Mouse (Mus musculus): Measurements from ENCODE around the gene Nfya.

DNA sequence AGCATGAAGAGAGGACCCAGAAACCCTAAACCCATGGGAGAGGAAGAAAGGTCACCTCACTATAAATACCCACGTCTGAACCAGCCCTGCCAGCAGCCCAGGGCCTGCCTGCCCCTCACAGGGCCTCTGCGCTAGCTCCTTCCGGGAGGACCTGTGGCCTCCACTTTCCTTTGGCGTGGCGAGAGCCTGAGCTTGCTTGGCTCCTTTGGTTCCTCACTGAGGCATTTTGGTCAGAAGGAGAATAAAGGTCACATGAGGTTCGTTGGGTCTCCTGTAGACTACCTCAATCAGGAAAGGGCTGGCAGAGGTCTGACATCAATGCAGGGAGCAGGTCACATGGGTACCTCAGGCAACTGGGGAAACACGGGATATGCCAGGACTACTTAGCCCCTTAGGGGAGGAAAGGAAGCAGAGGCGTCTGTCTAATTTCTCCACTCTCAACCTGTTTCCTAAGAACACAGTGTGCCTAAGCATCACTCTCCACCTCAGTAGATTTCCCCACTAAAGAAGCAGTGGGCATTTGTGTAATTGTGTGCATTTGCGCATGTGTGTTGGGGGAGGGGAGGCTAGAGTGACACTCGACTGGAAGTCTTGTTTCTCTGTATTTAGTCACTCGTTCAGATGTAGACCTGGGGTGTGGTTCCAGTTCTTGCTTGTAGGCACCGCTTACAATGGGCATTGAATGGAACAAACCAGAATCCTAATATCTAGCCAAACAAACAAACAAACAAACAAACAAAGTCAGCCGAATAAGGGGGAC, 17.5 kb upstream of the Nfya start:
- TF ChIP-seq GATA1 (IDR thresholded peaks at IDR 0.05; ENCODE audit: low read length) (no peak), TAL1 (IDR thresholded peaks at IDR 0.05; ENCODE audit: low read length) (no peak)
